Mouse (Mus musculus) mature B cell (primary cell): ENCODE results near the gene Fundc2.

Source experiments
- in situ Hi-C: fragments of 300-500 bp; cut with MboI; formaldehyde crosslinking; loops from 2 replicates; pipeline ENCODE4 v1.14.3; 2019

Gene Fundc2

DNA sequence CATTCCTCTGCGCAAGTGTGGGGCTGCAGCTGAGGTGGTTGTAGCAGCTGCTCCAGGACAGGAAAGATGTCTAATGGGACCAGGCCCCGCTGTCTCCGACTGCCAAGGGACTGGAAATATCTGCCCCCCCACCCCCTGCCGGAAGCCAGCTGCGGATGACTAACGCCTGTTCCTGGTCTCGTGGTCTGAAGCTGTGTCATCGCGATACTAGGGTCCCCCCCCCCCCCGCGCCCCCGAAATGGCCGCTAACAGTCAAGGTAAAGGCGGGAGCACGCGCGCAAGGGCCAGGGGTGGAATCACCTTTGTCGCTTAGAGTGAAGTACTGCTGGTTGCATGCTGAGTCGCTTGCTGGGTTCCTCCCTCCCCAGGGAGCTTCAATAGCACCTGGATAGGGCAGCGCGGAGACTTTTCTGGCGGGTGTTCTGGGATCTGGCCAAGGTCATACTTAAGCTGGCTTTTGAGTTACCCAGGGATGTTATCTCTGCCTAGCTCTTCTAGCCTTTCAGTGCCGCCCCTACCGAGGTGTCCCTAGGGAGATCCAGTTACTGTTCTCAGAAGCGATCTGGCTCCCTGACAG lies at the start of gene Fundc2, which contains the start of gene F8:
Fundc2 (plus strand) TSS at position 205 of the 577 bp plus-strand sequence.
F8 (minus strand) TSS at position 421 of the 577 bp plus-strand sequence.
- in situ Hi-C loops: no loop called here

DNA sequence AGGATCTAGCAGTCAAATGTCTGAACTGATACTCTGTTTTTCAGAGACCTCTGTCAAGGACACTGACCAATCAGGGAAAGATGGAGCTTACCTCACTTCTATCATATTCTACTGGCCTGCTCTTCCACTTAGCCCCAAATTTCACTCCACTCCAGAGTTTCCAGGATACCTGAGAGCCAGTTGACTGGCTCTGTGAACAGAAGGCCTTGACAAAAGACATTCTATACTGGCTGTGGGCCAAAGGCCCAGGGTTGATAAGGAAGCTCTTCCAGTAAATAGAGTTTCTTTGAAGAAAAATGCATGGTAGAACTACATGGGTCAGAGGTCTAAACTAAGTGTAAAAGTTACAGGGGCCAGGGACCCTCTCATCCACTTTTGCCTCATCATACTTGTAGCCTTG lies 12.0 kb upstream of the Fundc2 start:
- in situ Hi-C loops: no loop called here

DNA sequence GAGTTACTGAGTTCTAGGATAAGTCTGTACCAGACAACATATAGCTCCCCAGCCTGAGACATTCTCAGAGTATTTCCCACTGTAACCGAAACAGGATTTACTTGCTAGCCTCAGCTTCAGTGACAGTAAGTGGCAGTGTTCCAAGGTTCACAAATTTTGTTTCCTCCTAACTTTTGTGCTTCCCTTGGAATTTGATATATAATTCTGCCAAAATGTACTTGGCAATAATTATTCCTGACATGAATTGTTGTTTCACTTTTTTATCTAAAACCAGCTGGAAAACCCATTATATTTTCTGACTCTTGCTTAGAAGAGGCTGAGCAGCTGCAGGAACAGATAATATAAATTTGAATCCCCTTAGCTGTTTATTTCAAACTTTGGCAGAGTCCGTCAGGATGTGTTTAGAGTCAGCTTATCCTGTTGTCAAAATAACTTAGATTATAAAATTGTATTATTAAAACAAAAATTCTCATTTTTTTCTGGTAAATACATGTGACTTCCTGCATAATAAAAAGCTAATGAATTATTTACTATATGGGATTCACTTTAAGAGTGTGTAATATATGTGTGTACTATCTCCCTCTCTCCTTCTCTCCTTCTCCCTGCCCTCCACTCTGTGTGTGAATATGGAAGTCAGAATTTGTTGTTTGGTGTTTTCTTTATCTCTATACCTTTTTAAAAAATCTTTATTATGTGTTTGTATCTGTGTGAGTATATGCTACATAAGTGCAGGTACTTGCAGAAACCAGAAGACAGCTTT lies 9.4 kb upstream of the Fundc2 start:
- in situ Hi-C loops: no loop called here

DNA sequence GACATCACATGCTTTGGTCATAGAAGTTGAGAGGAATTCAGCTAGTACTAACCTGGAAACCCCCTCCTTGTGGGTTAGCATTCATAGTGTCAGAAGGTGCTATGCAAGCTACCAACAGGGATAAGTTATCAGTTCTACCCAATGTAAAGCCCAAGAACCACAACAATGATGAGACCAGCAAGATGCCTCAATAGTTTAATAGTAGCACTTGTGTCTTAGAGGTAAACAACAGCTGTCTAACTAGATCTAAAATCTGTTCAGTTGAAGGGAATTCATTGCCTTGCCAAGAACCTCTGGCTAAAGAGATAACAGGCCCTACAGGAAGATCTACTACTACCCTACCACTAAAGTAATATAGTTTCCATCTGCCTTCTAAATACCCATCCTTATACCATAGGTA lies 5.4 kb upstream of the Fundc2 start:
- in situ Hi-C loops: no loop called here

DNA sequence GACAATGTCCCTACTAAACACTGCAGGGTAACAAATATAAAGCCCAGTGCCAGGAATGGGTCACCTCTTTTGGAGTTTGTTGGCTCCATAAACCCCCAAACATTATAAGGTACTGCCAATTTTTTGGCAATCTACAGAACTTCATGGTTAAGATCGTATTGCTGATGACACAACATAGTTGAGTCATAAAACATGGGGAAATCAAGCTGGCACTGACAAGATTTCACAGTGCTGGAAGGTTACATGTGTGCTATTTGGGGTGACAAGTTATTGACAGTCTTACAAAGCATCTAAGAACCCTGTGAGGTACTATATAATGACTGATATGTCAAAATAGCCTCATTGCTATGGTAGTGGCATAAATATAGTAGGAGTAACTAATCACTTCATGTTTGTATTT lies 1.0 kb upstream of the Fundc2 start:
- in situ Hi-C loops: no loop called here

DNA sequence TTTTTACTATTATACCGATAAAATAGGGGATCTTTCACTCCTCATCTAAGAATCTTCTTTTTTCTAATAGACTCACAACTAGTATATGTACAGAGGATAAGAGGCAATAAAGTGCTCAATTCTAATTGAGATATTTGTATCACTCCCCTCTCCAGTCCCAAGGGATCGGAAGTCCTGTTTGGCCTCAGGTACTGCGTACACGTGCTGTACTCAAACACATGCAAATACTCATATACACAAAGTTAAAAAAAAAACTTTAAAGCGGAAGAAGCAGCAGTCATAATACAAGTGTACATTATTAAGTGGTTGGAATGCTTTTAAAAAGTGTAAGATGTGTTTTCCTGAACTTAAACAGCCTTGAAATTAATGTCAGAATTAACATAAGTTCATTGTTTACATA lies 500 bp upstream of the Fundc2 start:
- in situ Hi-C loops: no loop called here

DNA sequence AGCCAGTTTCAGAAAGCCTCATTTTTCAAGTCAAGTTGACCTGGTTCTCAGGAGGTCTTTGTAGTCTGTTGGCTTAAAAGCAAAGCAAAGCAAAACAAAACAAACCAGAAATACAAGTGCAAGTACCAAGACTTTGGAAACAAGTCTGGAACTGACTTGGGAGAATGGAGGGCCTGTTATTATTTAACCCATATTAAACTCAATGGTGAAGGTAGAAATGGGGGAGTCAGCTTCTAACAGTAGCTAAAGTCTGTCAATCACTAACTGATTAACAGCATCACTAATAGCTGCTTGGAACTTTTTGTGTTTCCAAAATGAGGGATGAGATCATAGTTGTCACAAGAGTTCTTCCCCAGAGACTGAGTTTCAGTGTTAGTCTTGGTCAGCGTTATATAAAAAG lies 17.3 kb downstream of the Fundc2 start:
- in situ Hi-C loops: no loop called here

DNA sequence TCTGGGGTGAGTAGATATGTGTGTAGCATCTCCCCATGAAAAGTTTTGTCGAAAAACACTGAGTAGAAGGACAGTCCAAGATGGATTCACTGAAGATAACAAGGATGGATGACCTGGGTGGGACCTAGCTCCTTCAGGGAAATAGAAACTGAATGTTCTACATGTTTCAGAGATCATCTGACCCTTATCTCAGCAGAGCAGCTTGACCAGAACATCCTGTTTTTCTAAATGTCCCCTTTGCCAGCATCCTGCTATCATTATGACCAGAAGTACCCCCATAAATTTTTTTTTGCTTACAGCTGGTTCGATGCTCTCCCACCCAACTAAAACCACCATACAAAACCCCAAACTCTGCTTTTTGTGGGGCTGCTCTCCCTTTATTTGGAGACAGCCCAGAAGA lies 20.5 kb downstream of the Fundc2 start:
- in situ Hi-C loops: no loop called here

DNA sequence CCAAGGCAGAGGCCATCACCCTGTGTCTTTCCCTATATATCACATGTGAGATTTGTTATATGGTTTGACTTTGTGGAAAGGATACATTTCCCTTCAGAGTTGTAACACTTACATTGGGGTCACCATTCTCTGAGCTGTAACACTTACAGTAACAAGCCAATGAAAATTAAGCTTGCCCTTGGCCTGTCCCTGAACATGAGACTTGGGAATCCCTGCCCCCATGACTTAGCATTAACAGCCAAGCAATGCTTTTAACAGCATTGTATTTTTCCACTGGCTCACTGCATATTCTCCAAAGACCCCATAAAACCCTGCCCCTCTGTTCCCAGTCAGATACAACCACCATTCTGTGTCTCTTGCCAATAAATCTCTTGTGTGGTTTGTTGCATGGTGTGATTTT lies 21.2 kb downstream of the Fundc2 start:
- in situ Hi-C loops: no loop called here

DNA sequence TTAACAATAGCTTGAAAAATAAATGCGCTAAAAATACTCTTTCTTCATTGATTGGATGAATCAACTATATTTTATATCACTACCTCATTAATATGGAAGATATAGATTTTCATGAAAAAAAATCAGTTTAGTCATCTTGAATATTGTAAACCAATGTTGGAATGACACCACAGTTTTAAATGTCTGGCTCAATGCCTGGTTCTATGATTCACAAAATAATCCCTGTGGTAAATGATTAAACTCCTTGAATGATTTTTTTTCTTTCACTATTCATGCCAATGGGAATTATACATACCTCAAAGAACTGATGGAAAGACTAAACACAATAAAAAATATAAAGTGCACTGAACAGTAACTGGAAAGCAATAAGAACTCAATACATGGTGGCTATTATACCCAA lies 27.5 kb downstream of the Fundc2 start:
- in situ Hi-C loops: no loop called here

DNA sequence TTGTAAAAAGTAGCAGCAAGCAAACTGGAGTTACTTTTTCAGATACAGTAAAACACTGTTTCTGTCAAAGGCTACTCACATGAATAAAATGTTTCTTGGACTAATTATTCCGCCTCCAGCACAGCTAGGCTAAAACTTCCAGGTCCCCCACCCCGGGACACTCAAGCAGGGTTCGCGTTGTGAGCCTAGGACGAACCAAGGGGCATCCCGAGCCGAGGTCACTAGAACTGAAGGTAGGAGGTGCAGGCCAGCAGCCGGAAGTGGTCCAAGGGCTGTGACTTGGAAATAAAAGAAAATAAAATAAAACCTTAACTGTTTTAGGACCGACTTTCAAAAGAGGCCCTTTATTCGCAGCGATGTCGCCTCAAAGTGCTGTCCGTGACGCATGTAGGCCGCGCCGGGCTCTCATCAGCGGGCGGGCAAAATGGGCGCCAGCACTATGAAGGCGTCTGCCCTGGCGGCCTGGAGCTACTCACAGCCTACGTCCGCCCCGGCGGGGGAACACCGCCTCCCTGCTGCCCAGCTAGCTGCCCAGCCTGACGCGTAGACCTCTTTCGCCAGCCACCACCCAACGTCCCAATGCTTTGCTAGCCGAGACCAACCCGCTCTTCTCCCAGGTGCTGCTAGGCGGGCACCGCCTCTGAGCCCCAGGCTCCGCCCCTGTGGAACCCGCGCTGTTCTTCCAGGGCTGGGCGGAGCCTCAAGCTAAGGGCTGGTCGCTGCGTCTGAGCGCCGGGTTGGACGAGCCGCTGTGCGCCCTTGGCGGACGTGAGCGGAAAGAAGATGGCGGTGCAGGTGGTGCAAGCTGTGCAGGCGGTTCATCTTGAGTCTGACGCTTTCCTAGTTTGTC lies 34.0 kb downstream of the Fundc2 start, which contains the start of the genes Cmc4, Mtcp1 and Brcc3:
Cmc4 (minus strand) TSS at position 649 of the 850 bp plus-strand sequence.
Mtcp1 (minus strand) TSS at position 653 of the 850 bp plus-strand sequence.
Brcc3 (plus strand) TSS at position 693 of the 850 bp plus-strand sequence.
- in situ Hi-C loops: no loop called here
